Mouse (Mus musculus) megakaryocyte, embryonic 14.5 days (primary cell): ENCODE results near the gene Cldn7.

ENCODE experiments used
- FLI1 ChIP-seq: IDR thresholded peaks from 2 replicates; pipeline ENCODE4 v1.6.1; 2012; ENCODE audit warnings: low read length, inconsistent platforms, mixed read lengths
- GATA1 ChIP-seq: IDR thresholded peaks from 3 replicates; pipeline ENCODE4 v1.6.1; 2012; ENCODE audit warnings: mixed read lengths, low read length, inconsistent platforms, borderline replicate concordance

- TF ChIP-seq GATA1 (no peak), FLI1 (no peak)
Measured at GRCm38 (mm10) chr11:70001159-70001558, 36.6 kb downstream of the Cldn7 start.
